Mouse (Mus musculus): ENCODE measurements at regions not wholly inside any gene's neighbourhood (a gene's known extent, or its start where the extent isn't known, plus 50 kb on each side); places are given as distances from the start of the nearest gene placed in this dataset.
A peak's percentile ranks its signal among the peaks of the same experiment; 100 is the strongest.

DNA sequence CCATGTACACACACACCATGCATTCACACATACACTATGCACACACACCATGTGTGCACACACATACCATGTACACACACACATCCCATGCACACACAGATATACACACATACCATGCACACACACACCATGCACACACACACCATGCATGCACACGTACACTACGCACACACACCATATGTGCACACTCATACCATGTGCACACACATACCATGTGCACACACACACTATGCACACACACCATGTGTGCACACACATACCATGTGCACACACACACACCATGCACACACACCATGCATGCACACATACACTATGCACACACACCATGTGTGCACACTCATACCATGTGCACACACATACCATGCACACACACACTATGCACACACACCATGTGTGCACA is 87.1 kb upstream of the Tmem150c start:
- DNase-seq (ENCODE audit: low read depth), result no peak

DNA sequence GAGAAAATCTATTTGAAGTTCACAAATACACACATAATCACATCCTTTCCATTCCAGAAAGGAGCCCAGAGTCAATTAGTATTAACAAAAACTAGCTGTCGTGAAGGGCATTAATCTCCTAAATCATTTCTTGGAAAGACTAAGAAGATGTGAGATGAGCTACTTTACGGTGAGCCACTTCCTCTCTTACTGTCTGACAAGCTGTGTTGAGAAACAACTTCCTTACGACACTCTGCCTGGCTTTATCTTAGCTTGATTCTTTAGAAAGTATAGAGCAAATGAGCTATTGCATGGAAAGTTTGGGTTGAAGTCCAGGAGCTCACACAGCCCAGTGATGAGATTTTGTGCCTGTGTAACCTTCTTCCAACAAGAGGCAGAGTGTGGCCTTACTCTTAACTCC is 85.2 kb upstream of the Tmem150c start:
- DNase-seq (ENCODE audit: low read depth), result no peak

DNA sequence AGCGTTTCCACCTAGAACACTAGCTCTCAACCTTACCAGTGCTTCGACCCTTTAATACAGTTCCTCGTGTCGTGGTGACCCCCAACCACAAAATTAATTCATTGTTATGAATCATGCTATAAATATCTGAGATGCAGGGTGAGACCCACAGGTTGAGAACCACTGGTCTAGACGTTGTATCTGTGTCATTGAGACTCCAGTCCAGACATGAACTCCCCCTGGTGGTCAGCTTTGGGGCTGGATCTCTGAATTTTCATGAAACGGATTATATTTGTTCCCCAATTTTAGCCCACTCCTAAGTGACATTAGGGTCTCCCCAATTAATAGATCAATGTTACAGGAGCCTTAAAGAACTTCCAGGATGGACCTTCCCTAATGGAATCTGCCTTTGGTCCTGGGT is 81.3 kb upstream of the Tmem150c start:
- DNase-seq (ENCODE audit: low read depth), result no peak

- peak; percentile 66 for DNase-seq (ENCODE audit: low read depth)
These were observed 80.0 kb upstream of the Tmem150c start for GRCm38 (mm10) chr5:100239632-100240031.

GRCm38 (mm10) chr5:100238287-100239036 is 78.9 kb upstream of the Tmem150c start:
- no peak for DNase-seq (ENCODE audit: low read depth)

DNA sequence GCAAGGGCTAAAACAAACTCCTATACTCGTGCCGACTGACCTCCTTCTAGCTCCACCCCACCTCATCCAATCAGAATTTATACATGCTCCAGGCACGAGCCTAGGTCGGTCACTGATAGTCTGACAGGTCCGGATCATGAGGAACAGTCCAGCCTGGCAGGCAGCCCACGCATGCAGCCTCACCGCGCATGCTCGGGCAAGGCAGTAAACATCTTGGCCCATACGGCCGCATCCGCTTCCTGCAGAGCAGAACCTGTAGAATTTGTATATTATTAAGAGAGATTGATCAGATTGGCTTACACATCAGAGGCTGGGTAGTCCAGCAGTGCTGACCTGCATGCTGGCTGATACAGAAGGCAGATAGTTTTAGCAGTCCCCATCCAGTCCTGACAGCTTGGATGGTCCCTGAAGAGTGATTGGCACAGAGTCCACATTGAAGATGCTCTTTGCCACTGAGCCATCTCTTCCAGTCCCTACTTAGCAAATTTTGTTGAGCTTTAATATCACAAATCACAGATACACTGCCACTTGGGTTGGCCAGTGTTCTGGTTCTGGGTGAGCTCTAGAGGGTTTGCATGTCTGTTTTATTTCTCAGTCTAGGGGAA is 78.2 kb upstream of the Tmem150c start:
- DNase-seq (ENCODE audit: low read depth), result no peak

- DNase-seq (ENCODE audit: low read depth), result no peak
These were observed 76.7 kb upstream of the Tmem150c start for GRCm38 (mm10) chr5:100236277-100236676.

GRCm38 (mm10) chr5:100232076-100232475 is 72.5 kb upstream of the Tmem150c start:
- DNase-seq (ENCODE audit: low read depth), result no peak

DNA sequence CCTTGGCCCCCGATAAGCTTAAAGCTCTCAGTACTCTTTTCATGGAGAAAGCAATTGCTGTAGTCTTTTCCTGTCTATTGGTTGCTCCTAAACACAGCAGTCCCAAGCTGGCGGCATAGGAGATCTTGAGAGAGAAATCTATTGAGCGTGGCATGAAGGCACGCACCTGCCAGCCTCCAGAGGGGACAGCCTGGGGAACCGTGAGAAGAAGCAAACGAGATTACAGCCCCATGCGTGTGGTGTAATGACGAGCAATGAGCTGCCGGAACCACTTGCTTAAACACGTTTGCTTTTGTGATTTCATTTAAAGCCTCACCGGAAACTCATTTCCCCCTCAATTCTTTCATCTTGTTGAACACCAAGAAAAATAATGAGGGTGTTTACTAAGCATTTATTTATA is 72.0 kb upstream of the Tmem150c start:
- DNase-seq (ENCODE audit: low read depth), result no peak

DNA sequence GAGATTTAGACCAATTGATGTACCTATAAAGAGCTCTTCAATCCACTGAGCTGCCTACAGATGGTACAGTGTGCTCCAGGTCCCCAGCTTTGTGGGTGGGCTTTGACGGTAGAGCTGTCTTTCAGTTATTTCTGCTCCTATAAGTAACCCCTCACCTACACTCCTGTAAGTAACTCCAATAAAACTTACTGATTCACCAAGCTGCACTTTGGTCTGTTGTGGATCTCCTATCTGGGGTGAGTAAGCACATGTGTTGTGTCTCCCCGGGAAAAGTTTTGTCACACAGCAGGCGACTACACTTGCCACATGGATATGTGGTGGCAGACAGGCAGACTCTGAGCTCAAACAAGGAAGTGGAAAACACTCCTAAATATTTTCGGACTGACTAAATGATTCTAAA is 70.4 kb upstream of the Tmem150c start:
- no peak for DNase-seq (ENCODE audit: low read depth)

DNA sequence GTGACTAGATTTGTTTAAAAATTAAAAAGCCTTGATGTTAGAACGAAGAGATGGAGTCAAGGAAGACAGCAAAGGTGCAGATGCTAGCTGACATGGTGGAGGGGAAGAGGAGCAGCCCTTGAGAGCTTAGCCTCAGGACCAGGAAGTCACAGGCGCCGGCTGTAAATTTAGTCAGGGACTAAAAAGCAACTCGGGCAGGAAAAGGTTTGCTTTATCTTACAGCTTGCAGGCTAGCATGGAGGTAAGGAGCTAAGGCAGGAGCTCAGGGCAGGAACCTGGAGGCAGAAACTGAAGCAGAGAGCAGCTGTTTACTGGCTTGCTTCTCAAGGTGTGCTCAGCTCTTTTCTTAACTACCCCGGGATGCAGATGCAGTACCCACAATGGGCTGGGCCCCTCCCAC is 68.3 kb upstream of the Tmem150c start:
- no peak for DNase-seq (ENCODE audit: low read depth)

DNA sequence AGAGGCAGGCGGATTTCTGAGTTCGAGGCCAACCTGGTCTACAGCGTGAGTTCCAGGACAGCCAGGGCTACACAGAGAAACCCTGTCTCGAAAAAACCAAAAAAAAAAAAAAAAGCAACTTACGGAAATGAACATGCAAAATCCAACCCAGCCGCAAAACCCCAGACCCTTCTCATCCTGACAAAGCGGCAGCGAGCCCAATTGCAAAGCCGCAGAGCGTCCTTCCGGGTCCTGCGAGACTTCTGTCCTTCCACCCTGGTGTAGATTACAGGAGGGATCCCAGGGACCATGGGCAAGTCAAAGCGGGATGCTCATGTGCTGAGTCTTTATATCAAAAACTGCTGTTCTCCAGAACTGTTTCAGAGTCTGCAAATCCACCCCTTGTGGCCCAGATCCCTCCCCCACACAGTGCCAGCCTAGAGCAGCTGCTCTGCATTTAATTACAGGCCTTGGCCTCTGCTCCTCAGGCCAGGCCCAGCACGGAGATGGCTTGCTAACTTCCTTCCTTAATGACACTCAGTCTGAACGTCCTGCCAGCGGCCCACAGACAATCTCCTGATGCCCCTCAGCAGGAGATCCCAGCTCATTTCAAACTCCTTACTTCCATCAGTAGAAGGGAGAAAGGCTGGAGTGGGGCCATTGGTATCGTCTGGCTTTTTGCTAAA is 67.1 kb upstream of the Tmem150c start:
- DNase-seq (ENCODE audit: low read depth), result no peak

DNA sequence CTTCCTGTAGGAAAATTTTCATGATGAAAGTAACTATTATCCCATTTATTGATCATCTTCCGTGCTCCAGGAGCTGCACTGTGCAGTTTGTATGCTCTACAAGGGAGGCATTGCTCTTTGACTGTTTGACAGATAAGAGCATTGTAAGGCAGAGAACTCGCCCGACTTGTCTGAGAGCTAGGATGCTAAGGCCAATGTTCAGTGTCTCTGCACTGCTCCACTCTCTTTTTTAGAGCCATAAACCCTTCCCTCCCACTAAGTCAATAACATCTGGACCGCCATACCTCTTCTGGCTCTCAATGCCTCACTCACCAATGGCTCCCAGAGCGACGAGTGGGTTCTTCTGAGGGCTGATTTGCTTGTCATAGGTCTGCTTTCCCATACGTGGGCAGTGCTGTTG is 65.9 kb upstream of the Tmem150c start:
- DNase-seq (ENCODE audit: low read depth), result no peak

DNA sequence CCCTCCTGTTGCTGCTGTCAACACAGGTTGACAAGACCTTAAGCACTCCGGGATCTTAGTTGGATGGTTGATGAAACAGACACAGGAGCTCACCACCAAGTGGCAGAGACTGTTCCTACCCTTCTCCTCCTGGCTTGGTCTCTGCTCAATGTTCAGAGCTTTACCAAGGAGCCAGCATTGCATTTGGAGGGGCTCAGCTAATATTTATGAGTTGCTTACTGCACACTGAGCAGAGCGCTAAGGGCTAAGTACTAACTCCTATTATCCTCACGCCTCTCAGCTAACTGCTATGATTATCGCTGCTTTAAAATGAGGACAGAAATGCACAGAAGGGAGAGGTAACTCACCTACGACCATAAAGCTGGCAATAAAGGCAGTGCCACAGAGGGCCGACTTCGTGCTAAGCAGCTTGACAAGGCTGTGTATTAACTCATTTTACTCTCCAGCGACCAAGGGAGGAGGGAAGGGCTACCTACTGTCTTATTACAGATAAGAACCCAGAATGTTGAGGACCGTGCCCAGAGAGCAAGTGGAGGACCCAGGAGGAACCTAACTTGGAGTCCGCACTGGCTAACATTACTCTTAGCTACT is 65.3 kb upstream of the Tmem150c start:
- no peak for DNase-seq (ENCODE audit: low read depth)

GRCm38 (mm10) chr5:100221005-100221583 is 61.5 kb upstream of the Tmem150c start:
- no peak for DNase-seq (ENCODE audit: low read depth)

GRCm38 (mm10) chr5:100220320-100220719 is 60.7 kb upstream of the Tmem150c start:
- DNase-seq (ENCODE audit: low read depth), result no peak

DNA sequence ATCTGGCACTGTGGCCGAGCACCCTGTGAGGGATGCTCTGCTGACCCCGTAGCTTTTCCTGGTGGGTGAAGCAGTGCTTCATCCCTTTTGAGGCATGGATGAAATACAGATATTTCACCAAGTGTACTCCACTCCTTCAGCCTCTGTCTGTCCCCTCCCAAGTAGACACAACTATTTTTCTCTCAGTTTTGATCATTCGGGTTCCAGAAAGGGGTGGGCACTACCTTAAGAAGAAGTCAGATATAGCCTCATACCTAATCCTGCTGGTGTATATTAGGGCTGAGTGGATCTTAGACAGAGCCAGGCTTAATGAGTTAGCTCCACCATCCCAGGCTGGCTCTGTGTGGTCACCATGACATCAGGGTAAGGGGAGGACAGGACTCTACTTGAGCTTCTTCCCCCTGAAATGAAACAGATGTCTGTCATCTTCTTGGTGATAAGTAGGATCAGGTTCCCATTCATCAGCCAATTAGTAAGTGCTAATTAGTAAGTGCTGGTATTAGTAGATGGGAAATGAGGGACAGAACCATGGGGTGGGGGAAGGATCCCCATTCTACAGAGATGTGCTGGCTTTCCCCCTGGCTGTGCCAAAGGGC is 58.7 kb upstream of the Tmem150c start:
- DNase-seq (ENCODE audit: low read depth), result no peak

DNA sequence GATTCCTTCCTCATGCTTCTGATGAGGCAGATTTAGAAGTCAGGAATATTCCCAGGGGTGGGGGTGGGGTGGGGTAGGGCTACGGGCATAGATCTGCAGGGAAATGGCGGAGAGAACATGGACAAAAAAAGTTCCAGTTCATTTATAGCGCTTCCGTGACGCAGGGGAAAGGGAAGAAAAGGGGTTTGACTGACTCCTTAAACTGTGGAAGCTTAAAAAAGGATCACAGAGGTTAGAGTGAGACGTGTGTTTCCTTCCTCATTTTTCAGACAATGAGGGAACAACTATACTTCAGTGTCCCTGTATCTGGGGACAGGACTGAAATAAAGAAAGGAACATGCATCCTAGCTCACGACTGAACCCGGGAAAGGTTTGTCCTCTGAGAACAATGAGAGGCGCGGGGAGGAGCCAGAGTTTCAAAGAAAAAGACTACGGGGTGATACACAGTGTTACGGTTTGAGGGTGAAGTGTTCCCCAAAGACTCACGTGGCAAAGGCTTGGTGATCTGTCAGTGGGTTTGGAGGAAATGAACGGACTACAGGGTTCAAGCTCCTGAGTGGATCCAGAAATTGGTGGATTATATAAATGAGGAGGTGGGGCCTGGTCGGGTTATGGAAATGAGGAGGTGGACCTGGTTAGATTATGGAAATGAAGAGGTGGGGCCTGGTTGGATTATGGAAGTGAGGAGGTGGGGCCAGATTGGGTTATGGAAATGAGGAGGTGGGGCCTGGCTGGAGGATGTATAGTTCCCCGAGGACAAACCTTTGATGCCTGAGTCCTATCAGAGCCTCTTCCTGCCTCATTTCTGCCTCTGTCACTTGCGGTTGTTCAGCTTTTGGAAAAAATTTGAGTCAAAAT is 57.8 kb upstream of the Tmem150c start:
- peak; percentile 29 for DNase-seq (ENCODE audit: low read depth)

DNA sequence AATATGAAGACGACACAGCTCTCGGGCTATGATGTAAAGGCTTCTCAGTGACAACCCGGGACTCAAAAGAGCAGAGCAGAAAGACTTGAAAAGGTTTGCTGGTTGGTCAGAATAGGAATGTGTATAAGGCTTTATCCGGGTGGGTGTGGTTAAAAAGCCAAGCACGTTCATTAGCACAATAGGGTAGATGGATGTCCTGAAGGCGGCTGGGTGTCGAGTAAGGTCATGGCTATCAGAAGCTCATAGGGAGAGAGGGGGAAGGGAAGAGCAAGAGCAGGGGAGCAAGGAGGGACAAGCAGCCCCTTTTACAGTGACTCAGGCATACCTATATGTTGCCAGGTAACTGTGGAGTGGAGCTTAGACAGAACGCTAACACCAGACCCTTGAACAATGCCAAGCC is 54.3 kb upstream of the Tmem150c start:
- DNase-seq (ENCODE audit: low read depth), result no peak

DNA sequence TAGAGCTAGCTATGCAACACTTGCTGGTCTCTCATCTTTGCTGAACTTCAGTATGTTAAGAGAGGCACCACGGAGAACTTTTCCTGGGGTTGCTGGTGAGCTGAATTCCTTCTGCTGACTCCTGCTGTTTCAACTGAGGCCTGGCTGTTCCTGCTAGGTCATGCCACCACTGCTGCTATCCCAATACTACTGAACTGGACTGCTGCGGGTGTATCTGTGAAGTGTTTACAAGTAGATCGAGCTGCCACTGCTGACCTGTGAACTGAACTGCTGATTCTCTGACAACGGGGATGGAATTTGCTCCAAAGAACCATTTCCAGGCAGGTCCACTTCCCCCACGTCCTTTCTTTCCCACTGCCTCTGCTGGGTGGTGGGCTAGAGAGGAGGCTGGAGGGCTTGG is 51.1 kb upstream of the Tmem150c start:
- no peak for DNase-seq (ENCODE audit: low read depth)
